Mouse (Mus musculus): ENCODE data around the gene Fmo5.

- TF ChIP-seq POLR2A (IDR thresholded peaks at IDR 0.05; ENCODE audit: control insufficient read depth, extremely low read depth, insufficient read depth, low read length, poor library complexity): no peak
- no peak for TF ChIP-seq CTCF (IDR thresholded peaks at IDR 0.05; ENCODE audit: borderline replicate concordance, control insufficient read depth, extremely low read depth, insufficient read depth, low read length, poor library complexity)
Observed at GRCm38 (mm10) chr3:97699061-97699460, 70.5 kb downstream of the Fmo5 start.

Measured in thymus, adult 2 months (tissue).